Mouse (Mus musculus): ENCODE results near the gene Slc37a3. TPM values are rescaled to one million over a fixed set of nuclear protein-coding genes. Genes with fewer than 3 reads are reported as not detected.
"Not testable (repeated sequence)": the region's sequence is repeated elsewhere in the genome, so short reads cannot be mapped to it uniquely, and the experiment has no call there.

Slc37a3 gene
- polyA plus RNA-seq, 1 experiment from 2014 or later: 41.0 TPM

- Histone ChIP-seq H3K9me3 (no peaks in the 10 kb centered on the region; the same call in 1 of the 2 replicates), H3K27me3 (ENCODE audit: poor library complexity, severe bottlenecking) (no peaks in the 10 kb centered on the region), H3K36me3 (replicated peaks) (peaks cover 26% of the 10 kb centered on the region), H3K27ac (no peak overlapping the region), H3K4me1 (peaks cover 23% of the 10 kb centered on the region), H3K4me3 (no peak overlapping the region)
- no peak for DNase-seq (ENCODE audit: extremely low spot score, low spot score)
- WGBS: 74% methylated on average over 7 of the region's 7 CpGs
Observed at GRCm38 (mm10) chr6:39372727-39373126, 4.7 kb downstream of the Slc37a3 start.

- Histone ChIP-seq H3K4me1 (peaks cover 16% of the 10 kb centered on the region), H3K9me3 (no peaks in the 10 kb centered on the region; the same call in 1 of the 2 replicates), H3K27ac (no peak overlapping the region), H3K36me3 (replicated peaks) (peaks cover 33% of the 10 kb centered on the region), H3K27me3 (ENCODE audit: poor library complexity, severe bottlenecking) (no peaks in the 10 kb centered on the region), H3K4me3 (no peak overlapping the region)
- DNase-seq (ENCODE audit: extremely low spot score, low spot score): no peak
Observed at GRCm38 (mm10) chr6:39372042-39372441, 5.4 kb downstream of the Slc37a3 start.

GRCm38 (mm10) chr6:39369631-39370030 lies 7.8 kb downstream of the Slc37a3 start:
- no peak overlapping the region for H3K4me3 ChIP-seq
- H3K27me3 ChIP-seq (ENCODE audit: poor library complexity, severe bottlenecking): no peaks in the 10 kb centered on the region
- H3K4me1 ChIP-seq: no peaks in the 10 kb centered on the region
- no peak overlapping the region for H3K27ac ChIP-seq
- H3K9me3 ChIP-seq: no peaks in the 10 kb centered on the region; the same call in 1 of the 2 replicates
- 92% methylated on average over 3 of the region's 3 CpGs for WGBS
- peaks cover 49% of the 10 kb centered on the region for H3K36me3 ChIP-seq (replicated peaks)
- no peak for DNase-seq (ENCODE audit: extremely low spot score, low spot score)

- 98% methylated on average over 2 of the region's 2 CpGs for WGBS
- peaks cover 81% of the 10 kb centered on the region for H3K36me3 ChIP-seq (replicated peaks)
Observed at GRCm38 (mm10) chr6:39362684-39363083, 14.8 kb downstream of the Slc37a3 start.

GRCm38 (mm10) chr6:39359207-39359606 lies 18.3 kb downstream of the Slc37a3 start:
- H3K36me3 ChIP-seq (replicated peaks): peaks cover 83% of the 10 kb centered on the region
- not testable (repeated sequence) for DNase-seq (ENCODE audit: extremely low spot score, low spot score)

More at GRCm38 (mm10) chr6:39362684-39363083, 14.8 kb downstream of the Slc37a3 start:
- Histone ChIP-seq H3K4me3 (no peak overlapping the region), H3K27ac (no peak overlapping the region), H3K4me1 (no peaks in the 10 kb centered on the region), H3K9me3 (no peaks in the 10 kb centered on the region), H3K27me3 (ENCODE audit: poor library complexity, severe bottlenecking) (no peaks in the 10 kb centered on the region)
- DNase-seq (ENCODE audit: extremely low spot score, low spot score): no peak

GRCm38 (mm10) chr6:39348946-39349345 lies 28.5 kb downstream of the Slc37a3 start:
- peak overlapping the region; percentile 82 for H3K27ac ChIP-seq
- H3K27me3 ChIP-seq (ENCODE audit: poor library complexity, severe bottlenecking): peaks cover 4% of the 10 kb centered on the region; the same call in 1 of the 2 replicates
- WGBS: 82% methylated on average over 6 of the region's 6 CpGs
- peaks cover 57% of the 10 kb centered on the region for H3K36me3 ChIP-seq (replicated peaks)
- no peaks in the 10 kb centered on the region for H3K9me3 ChIP-seq
- peaks cover 55% of the 10 kb centered on the region for H3K4me1 ChIP-seq
- DNase-seq (ENCODE audit: extremely low spot score, low spot score): no peak
- no peak overlapping the region for H3K4me3 ChIP-seq

More at GRCm38 (mm10) chr6:39359207-39359606, 18.3 kb downstream of the Slc37a3 start:
- H3K27me3 ChIP-seq (ENCODE audit: poor library complexity, severe bottlenecking); H3K4me3 ChIP-seq; H3K27ac ChIP-seq; H3K4me1 ChIP-seq; H3K9me3 ChIP-seq: not testable (repeated sequence)
- WGBS: 95% methylated on average over 9 of the region's 9 CpGs

- Histone ChIP-seq H3K27me3 (ENCODE audit: poor library complexity, severe bottlenecking) (peaks cover 4% of the 10 kb centered on the region; the same call in 1 of the 2 replicates), H3K27ac (peak overlapping the region; percentile 82), H3K36me3 (replicated peaks) (peaks cover 57% of the 10 kb centered on the region), H3K4me1 (peaks cover 58% of the 10 kb centered on the region), H3K4me3 (no peak overlapping the region), H3K9me3 (no peaks in the 10 kb centered on the region)
- WGBS: 20% methylated on average over 4 of the region's 4 CpGs
- peak; percentile 36 for DNase-seq (ENCODE audit: extremely low spot score, low spot score)
Observed at GRCm38 (mm10) chr6:39347880-39348814, 29.3 kb downstream of the Slc37a3 start.

GRCm38 (mm10) chr6:39346991-39347501 lies 30.4 kb downstream of the Slc37a3 start:
- DNase-seq (ENCODE audit: extremely low spot score, low spot score): peak; percentile 32
- peaks cover 4% of the 10 kb centered on the region; the same call in 1 of the 2 replicates for H3K27me3 ChIP-seq (ENCODE audit: poor library complexity, severe bottlenecking)
- H3K9me3 ChIP-seq: no peaks in the 10 kb centered on the region
- H3K36me3 ChIP-seq (replicated peaks): peaks cover 63% of the 10 kb centered on the region
- 21% methylated on average over 15 of the region's 15 CpGs for WGBS
- H3K4me3 ChIP-seq: peak overlapping the region; percentile 3; the same call in 1 of the 2 replicates
- peaks cover 58% of the 10 kb centered on the region for H3K4me1 ChIP-seq
- H3K27ac ChIP-seq: peak overlapping the region; percentile 82

GRCm38 (mm10) chr6:39345430-39345829 lies 32.0 kb downstream of the Slc37a3 start:
- no peaks in the 10 kb centered on the region for H3K9me3 ChIP-seq
- peaks cover 58% of the 10 kb centered on the region for H3K4me1 ChIP-seq
- peaks cover 58% of the 10 kb centered on the region for H3K36me3 ChIP-seq (replicated peaks)
- H3K27ac ChIP-seq: peak overlapping the region; percentile 82
- DNase-seq (ENCODE audit: extremely low spot score, low spot score): peak; percentile 37
- no peak overlapping the region for H3K4me3 ChIP-seq
- H3K27me3 ChIP-seq (ENCODE audit: poor library complexity, severe bottlenecking): peaks cover 4% of the 10 kb centered on the region; the same call in 1 of the 2 replicates
- WGBS: 26% methylated on average over 7 of the region's 7 CpGs

- H3K36me3 ChIP-seq (replicated peaks): peaks cover 48% of the 10 kb centered on the region
- H3K4me1 ChIP-seq: peaks cover 53% of the 10 kb centered on the region
- no peak overlapping the region for H3K27ac ChIP-seq
- H3K4me3 ChIP-seq: no peak overlapping the region
- peaks cover 4% of the 10 kb centered on the region; the same call in 1 of the 2 replicates for H3K27me3 ChIP-seq (ENCODE audit: poor library complexity, severe bottlenecking)
- 22% methylated on average over 12 of the region's 12 CpGs for WGBS
- peak; percentile 85 for DNase-seq (ENCODE audit: extremely low spot score, low spot score)
- H3K9me3 ChIP-seq: no peaks in the 10 kb centered on the region
Observed at GRCm38 (mm10) chr6:39344020-39344419, 33.5 kb downstream of the Slc37a3 start.

- H3K27ac ChIP-seq: no peak overlapping the region
- peaks cover 31% of the 10 kb centered on the region for H3K4me1 ChIP-seq
- DNase-seq (ENCODE audit: extremely low spot score, low spot score): no peak
- H3K36me3 ChIP-seq (replicated peaks): peaks cover 64% of the 10 kb centered on the region
- H3K4me3 ChIP-seq: no peak overlapping the region
- no peaks in the 10 kb centered on the region for H3K9me3 ChIP-seq
- peaks cover 4% of the 10 kb centered on the region; the same call in 1 of the 2 replicates for H3K27me3 ChIP-seq (ENCODE audit: poor library complexity, severe bottlenecking)
- WGBS: 85% methylated on average over 2 of the region's 2 CpGs
Observed at GRCm38 (mm10) chr6:39341798-39342197, 35.7 kb downstream of the Slc37a3 start.

- WGBS: 85% methylated on average over 8 of the region's 8 CpGs
- no peaks in the 10 kb centered on the region for H3K9me3 ChIP-seq
- no peaks in the 10 kb centered on the region for H3K4me1 ChIP-seq
- H3K36me3 ChIP-seq (replicated peaks): peaks cover 77% of the 10 kb centered on the region
- no peak for DNase-seq (ENCODE audit: extremely low spot score, low spot score)
- H3K4me3 ChIP-seq: no peak overlapping the region
- no peak overlapping the region for H3K27ac ChIP-seq
- H3K27me3 ChIP-seq (ENCODE audit: poor library complexity, severe bottlenecking): no peaks in the 10 kb centered on the region
Observed at GRCm38 (mm10) chr6:39338359-39338758, 39.1 kb downstream of the Slc37a3 start.

- no peaks in the 10 kb centered on the region for H3K27me3 ChIP-seq (ENCODE audit: poor library complexity, severe bottlenecking)
- WGBS: 95% methylated on average over 3 of the region's 3 CpGs
- peaks cover 6% of the 10 kb centered on the region for H3K4me1 ChIP-seq
- peaks cover 62% of the 10 kb centered on the region for H3K36me3 ChIP-seq (replicated peaks)
- no peak overlapping the region for H3K27ac ChIP-seq
- no peak for DNase-seq (ENCODE audit: extremely low spot score, low spot score)
- H3K9me3 ChIP-seq: no peaks in the 10 kb centered on the region
- no peak overlapping the region for H3K4me3 ChIP-seq
Observed at GRCm38 (mm10) chr6:39334873-39335272, 42.6 kb downstream of the Slc37a3 start.
